Mouse (Mus musculus) lung, adult 2 months (tissue): ENCODE data around the gene Ttc23.

Experiments used
- CTCF ChIP-seq: fragments of 200-500 bp; IDR thresholded peaks from 2 replicates; pipeline ENCODE4 v1.5.1; 2011; ENCODE audit warnings: mild to moderate bottlenecking, low read length, control low read depth; ENCODE audit not compliant: insufficient read depth
- POLR2A ChIP-seq: fragments of 200-500 bp; IDR thresholded peaks from 2 replicates; pipeline ENCODE4 v1.6.1; 2011; ENCODE audit warnings: low read depth, mild to moderate bottlenecking, control low read depth, low read length, borderline replicate concordance; ENCODE audit errors: extremely low read depth

- TF ChIP-seq CTCF (0 out of 2 replicates have a peak, but pooled peaks have one; percentile 16), POLR2A (no peak)
Measured at GRCm38 (mm10) chr7:67670965-67671364, 23.8 kb downstream of the Ttc23 start.
